Mouse (Mus musculus) ES-E14 (cell line): ENCODE measurements around the gene Gm10309. TPM values are rescaled to one million over a fixed set of nuclear protein-coding genes. Genes with fewer than 3 reads are reported as not detected.
"Not testable (repeated sequence)": the region's sequence is repeated elsewhere in the genome, so short reads cannot be mapped to it uniquely, and the experiment has no call there.

Experiments
- DNase-seq: peaks from one replicate; pipeline ENCODE4 v3.0.0-alpha.2; 2013; ENCODE audit warnings: low read depth, low spot score
- H3K27ac ChIP-seq: 2 replicates; pipeline ENCODE4 v1.5.1; 2012; ENCODE audit warnings: low read depth, mild to moderate bottlenecking, low read length, moderate library complexity, mixed read lengths; ENCODE audit not compliant: poor library complexity, insufficient read depth, severe bottlenecking
- H3K36me3 ChIP-seq: 2 replicates; pipeline ENCODE4 v1.6.1; 2012; ENCODE audit warnings: mild to moderate bottlenecking, low read length, moderate library complexity, mixed read lengths; ENCODE audit not compliant: control insufficient read depth, poor library complexity, insufficient read depth, severe bottlenecking
- H3K4me1 ChIP-seq, 2 experiments: fragments of 150-350 bp in 1 of 2; sonication (generic) in 1 of 2; 2 replicates each; pipeline ENCODE4 v1.6.1; 2012; ENCODE audit warnings: low read length in 2 of 2, mild to moderate bottlenecking in 1 of 2, mixed read lengths in 1 of 2; ENCODE audit not compliant: control insufficient read depth in 2 of 2, insufficient read depth in 2 of 2, poor library complexity in 1 of 2
- H3K4me3 ChIP-seq, 2 experiments: fragments of 150-350 bp in 1 of 2; sonication (generic) in 1 of 2; 2 replicates each; pipeline ENCODE4 v1.5.1; 2012; ENCODE audit warnings: low read length in 2 of 2, low read depth in 1 of 2, mild to moderate bottlenecking in 1 of 2, mixed read lengths in 1 of 2; ENCODE audit not compliant: insufficient read depth in 1 of 2, poor library complexity in 1 of 2, severe bottlenecking in 1 of 2
- H3K9ac ChIP-seq: 2 replicates; pipeline ENCODE4 v1.6.1; 2012; ENCODE audit warnings: low read depth, mild to moderate bottlenecking, low read length, mixed read lengths; ENCODE audit not compliant: poor library complexity, insufficient read depth, severe bottlenecking
- H3K9me3 ChIP-seq: fragments of 150-350 bp; sonication (generic); 2 replicates; pipeline ENCODE4 v1.6.1; 2012; ENCODE audit warnings: low read depth, mild to moderate bottlenecking, low read length; ENCODE audit not compliant: control insufficient read depth, insufficient read depth
- CHD2 ChIP-seq: IDR thresholded peaks from 2 replicates; pipeline ENCODE4 v1.6.1; 2014; ENCODE audit warnings: mild to moderate bottlenecking, low read depth, low read length, inconsistent platforms
- HCFC1 ChIP-seq: IDR thresholded peaks from 2 replicates; pipeline ENCODE4 v1.6.1; 2012; ENCODE audit warnings: low read length, inconsistent platforms, borderline replicate concordance; ENCODE audit not compliant: insufficient read depth
- MAFK ChIP-seq: IDR thresholded peaks from 2 replicates; pipeline ENCODE4 v1.6.1; 2014; ENCODE audit warnings: mild to moderate bottlenecking, low read depth, low read length, inconsistent platforms; ENCODE audit not compliant: insufficient read depth
- ZC3H11A ChIP-seq: IDR thresholded peaks from 2 replicates; pipeline ENCODE4 v1.6.1; 2012; ENCODE audit warnings: low read depth, mild to moderate bottlenecking, inconsistent platforms, low read length, borderline replicate concordance
- ZNF384 ChIP-seq: IDR thresholded peaks from 2 replicates; pipeline ENCODE4 v1.6.1; 2012; ENCODE audit warnings: low read depth, low read length, inconsistent platforms
- in situ Hi-C, 2 experiments: fragments of 600-800 bp; cut with MboI; formaldehyde crosslinking; loops; one replicate each; pipeline ENCODE4 v1.15.1; 2025; ENCODE audit warnings: low sequenced_read_pairs in 2 of 2, inconsistent platforms in 1 of 2; ENCODE audit not compliant: unreplicated experiment in 2 of 2
- total RNA-seq: library from RNA; depleted of rRNA; stranded (reverse); fragments of 300-350 nt; gene quantifications from 2 replicates; pipeline ENCODE4 v1.2.3, GENCODE M21; 2012

The Gm10309 gene
- total RNA-seq, 1 experiment: not detected

- Histone ChIP-seq H3K9ac (no peak overlapping the region), H3K9me3 (no peaks in the 10 kb centered on the region), H3K27ac (no peak overlapping the region), H3K36me3 (no peaks in the 10 kb centered on the region), H3K4me3 (no peak overlapping the region), H3K4me1 (no peaks in the 10 kb centered on the region)
- TF ChIP-seq ZNF384 (no peak), ZC3H11A (no peak), CHD2 (no peak), MAFK (no peak), HCFC1 (no peak)
- in situ Hi-C loops: loop anchor here in 1 of 2 experiments (5.0 to 25.0 kb wide), 2 partner anchors 425 to 755 kb away; no protein-coding TSS in a partner anchor
- no peak for DNase-seq
These were observed 22.4 kb downstream of the Gm10309 start for GRCm38 (mm10) chr17:86482675-86483074.

- Histone ChIP-seq H3K9me3 (no peaks in the 10 kb centered on the region), H3K4me1 (no peaks in the 10 kb centered on the region), H3K36me3 (no peaks in the 10 kb centered on the region), H3K27ac (no peak overlapping the region), H3K9ac (no peak overlapping the region), H3K4me3 (no peak overlapping the region)
- in situ Hi-C loops: loop anchor here in 1 of 2 experiments (25.0 kb wide), 1 partner anchor 758 kb away; no protein-coding TSS in a partner anchor
- TF ChIP-seq CHD2 (no peak), ZNF384 (no peak), ZC3H11A (no peak), HCFC1 (no peak), MAFK (no peak)
- DNase-seq: no peak
These were observed 25.6 kb downstream of the Gm10309 start for GRCm38 (mm10) chr17:86479406-86479805.

GRCm38 (mm10) chr17:86477401-86477800 is 27.6 kb downstream of the Gm10309 start:
- not testable (repeated sequence) for H3K9ac ChIP-seq, DNase-seq, H3K4me3 ChIP-seq, H3K9me3 ChIP-seq, H3K4me1 ChIP-seq, H3K36me3 ChIP-seq, H3K27ac ChIP-seq
- in situ Hi-C loops: loop anchor here in 1 of 2 experiments (25.0 kb wide), 1 partner anchor 760 kb away; no protein-coding TSS in a partner anchor

DNA sequence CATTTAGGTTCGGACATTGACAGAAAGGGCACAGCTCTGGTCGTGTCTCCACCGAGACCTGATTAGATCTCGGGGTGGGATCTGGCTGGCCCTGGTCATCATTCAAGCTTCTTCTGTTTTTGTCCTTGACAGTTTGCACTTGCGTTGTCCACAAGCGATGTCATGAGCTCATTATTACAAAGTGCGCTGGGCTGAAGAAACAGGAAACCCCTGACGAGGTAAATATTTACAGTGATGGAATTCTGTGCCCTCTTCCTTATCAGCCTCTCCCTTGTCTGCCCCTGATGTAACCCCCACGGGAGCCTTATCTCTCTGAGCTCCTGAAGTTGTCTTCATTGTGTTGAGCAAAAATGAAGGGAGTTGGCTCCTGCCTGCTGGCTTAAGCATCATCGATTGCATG is 28.4 kb downstream of the Gm10309 start:
- no peak for DNase-seq
- no peaks in the 10 kb centered on the region for H3K36me3 ChIP-seq
- no peak overlapping the region for H3K27ac ChIP-seq
- no peak for TF ChIP-seq MAFK
- TF ChIP-seq ZC3H11A: no peak
- TF ChIP-seq CHD2: no peak
- no peak for TF ChIP-seq HCFC1
- no peak for TF ChIP-seq ZNF384
- in situ Hi-C loops: loop anchor here in 1 of 2 experiments (25.0 kb wide), 1 partner anchor 761 kb away; no protein-coding TSS in a partner anchor
- no peaks in the 10 kb centered on the region for H3K4me1 ChIP-seq
- no peak overlapping the region for H3K9ac ChIP-seq
- H3K9me3 ChIP-seq: no peaks in the 10 kb centered on the region
- no peak overlapping the region for H3K4me3 ChIP-seq

GRCm38 (mm10) chr17:86471684-86472083 is 33.3 kb downstream of the Gm10309 start:
- DNase-seq: peak; percentile 66
- H3K9me3 ChIP-seq: no peaks in the 10 kb centered on the region
- H3K27ac ChIP-seq: no peak overlapping the region
- H3K9ac ChIP-seq: no peak overlapping the region
- no peaks in the 10 kb centered on the region for H3K36me3 ChIP-seq
- in situ Hi-C loops: loop anchor here in 1 of 2 experiments (25.0 kb wide), 1 partner anchor 309 kb away; the partner anchor contains the start of gene Prkce
- TF ChIP-seq ZC3H11A (peak; percentile 55; the same call in 1 of the 2 replicates), ZNF384 (no peak)
- no peak overlapping the region for H3K4me3 ChIP-seq
- no peaks in the 10 kb centered on the region for H3K4me1 ChIP-seq
